Mouse (Mus musculus) gastrocnemius, adult 2 months (tissue): ENCODE results near the gene Kcnk15. TPM values are rescaled to one million over a fixed set of nuclear protein-coding genes. Genes with fewer than 3 reads are reported as not detected.

Source experiments
- DNase-seq: peaks from one replicate; pipeline ENCODE4 v3.0.0; 2022
- H3K27ac ChIP-seq: fragments of 200-600 bp; 2 replicates; pipeline ENCODE4 v1.8.1; 2022; ENCODE audit warnings: mild to moderate bottlenecking
- H3K4me3 ChIP-seq: fragments of 200-600 bp; 2 replicates; pipeline ENCODE4 v1.8.1; 2022; ENCODE audit warnings: mild to moderate bottlenecking, moderate library complexity
- CTCF ChIP-seq: fragments of 200-600 bp; IDR thresholded peaks from 2 replicates; pipeline ENCODE4 v1.8.1; 2022; ENCODE audit warnings: antibody characterized with exemption, mild to moderate bottlenecking, moderate library complexity
- intact Hi-C: fragments of 180-260 bp; cut with DNase I; formaldehyde crosslinking; loops from one replicate; pipeline ENCODE4 v1.15.1; 2025
- total RNA-seq, 2 experiments: library from RNA; stranded (reverse); gene quantifications; 2 replicates each; pipeline ENCODE4 v1.2.3; 2021

The Kcnk15 gene
- total RNA-seq, 2 experiments from 2014 or later, result not detected

DNA sequence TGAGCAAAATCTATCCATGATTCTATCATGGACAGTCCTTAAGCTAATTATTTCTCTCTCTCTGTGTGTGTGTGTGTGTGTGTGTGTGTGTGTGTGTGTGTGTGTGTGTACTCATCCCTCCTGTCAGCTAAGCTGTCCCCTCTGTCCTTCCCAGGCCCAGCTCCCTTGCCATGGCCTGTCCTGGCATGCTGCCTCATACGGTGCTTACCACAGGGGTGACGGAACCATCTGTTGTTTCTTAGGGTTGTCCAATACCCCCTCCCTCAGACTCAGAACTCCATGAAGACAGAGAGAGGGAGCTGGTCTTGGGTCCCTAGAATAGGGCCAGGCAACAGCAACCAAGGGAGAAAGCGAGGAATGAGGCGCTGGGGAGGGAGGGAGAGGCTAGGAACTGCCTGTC lies 50.9 kb downstream of the Kcnk15 start:
- TF ChIP-seq CTCF, result no peak
- intact Hi-C loops, result loop anchor here (5.0 kb wide), 1 partner anchor 33 kb away; no protein-coding TSS in a partner anchor
- Histone ChIP-seq H3K4me3 (no peak overlapping the region), H3K27ac (no peak overlapping the region)
- DNase-seq, result no peak

GRCm38 (mm10) chr2:163907131-163907530 lies 53.7 kb downstream of the Kcnk15 start:
- Histone ChIP-seq H3K4me3 (no peak overlapping the region), H3K27ac (no peak overlapping the region)
- DNase-seq, result no peak

More at GRCm38 (mm10) chr2:163907131-163907530, 53.7 kb downstream of the Kcnk15 start:
- intact Hi-C loops, result no loop called here
- no peak for TF ChIP-seq CTCF

Other genes starting within 250 kb of the Kcnk15 start
- gene Serinc3, start 208.5 kb upstream of the Kcnk15 start, total RNA-seq, result 100 to 1,000 TPM; 118 to 147 TPM
- gene Pkig, start 195.3 kb upstream of the Kcnk15 start, total RNA-seq, result 100 to 1,000 TPM in 1 of 2 experiments, 10 to 100 TPM in 1; 93.9 to 125 TPM
- gene Ada, start 103.4 kb upstream of the Kcnk15 start, total RNA-seq, result under 1 TPM; 0.38 to 0.39 TPM
- 1 to 10 TPM in 1 of 2 experiments, under 1 TPM in 1; 0.87 to 1.8 TPM for gene Ccn5, start 32.8 kb upstream of the Kcnk15 start, total RNA-seq
- gene Rims4, start 65.0 kb downstream of the Kcnk15 start, total RNA-seq, result 1 to 10 TPM; 1.2 to 3.2 TPM
- 10 to 100 TPM; 34.7 to 44.4 TPM for gene Ywhab, start 141.3 kb downstream of the Kcnk15 start, total RNA-seq
- not detected for gene Pabpc1l, start 171.8 kb downstream of the Kcnk15 start, total RNA-seq
- gene Stk4, start 216.7 kb downstream of the Kcnk15 start, total RNA-seq, result 1 to 10 TPM; 6.8 to 8.7 TPM
- gene Tomm34, start 217.5 kb downstream of the Kcnk15 start, total RNA-seq, result 10 to 100 TPM; 12.5 to 16.3 TPM